Mouse (Mus musculus) liver, embryonic 14.5 days (tissue): ENCODE measurements around the gene Gm49366.

Source experiments
- CTCF ChIP-seq: IDR thresholded peaks from 2 replicates; pipeline ENCODE4 v1.5.1; 2016; ENCODE audit warnings: antibody characterized with exemption, low read depth, control low read depth
- EP300 ChIP-seq: IDR thresholded peaks from 2 replicates; pipeline ENCODE4 v1.6.1; 2016; ENCODE audit warnings: antibody characterized with exemption, low read depth

GRCm38 (mm10) chr12:84068296-84068695 lies 29.6 kb downstream of the Gm49366 start:
- TF ChIP-seq CTCF (no peak), EP300 (no peak)
